Mouse (Mus musculus) liver, embryonic 16.5 days (tissue): ENCODE data around the gene Tmem117. TPM values are rescaled to one million over a fixed set of nuclear protein-coding genes. Genes with fewer than 3 reads are reported as not detected.

ENCODE experiments used
- ATAC-seq: fragments of 200-750 bp; cut with Nextera tagmentation; 2 replicates; pipeline ENCODE4 v1.8.0; 2017; ENCODE audit warnings: low read depth, mild to moderate bottlenecking, moderate number of reproducible peaks, moderate library complexity
- H3K27ac ChIP-seq: fragments of 300-500 bp; sonication (generic); 2 replicates; pipeline ENCODE4 v1.5.1; 2014; ENCODE audit warnings: mild to moderate bottlenecking, low read length
- H3K27me3 ChIP-seq: fragments of 300-500 bp; sonication (generic); 2 replicates; pipeline ENCODE4 v1.6.1; 2014; ENCODE audit warnings: low read depth, low read length, mixed read lengths; ENCODE audit not compliant: control insufficient read depth, insufficient read depth
- H3K36me3 ChIP-seq: fragments of 300-500 bp; sonication (generic); 2 replicates; pipeline ENCODE4 v1.6.1; 2014; ENCODE audit warnings: mild to moderate bottlenecking; ENCODE audit not compliant: control insufficient read depth, insufficient read depth
- H3K4me1 ChIP-seq: fragments of 300-500 bp; sonication (generic); 2 replicates; pipeline ENCODE4 v1.6.1; 2014; ENCODE audit warnings: low read depth, low read length, mixed read lengths; ENCODE audit not compliant: control insufficient read depth
- H3K4me2 ChIP-seq: fragments of 300-500 bp; sonication (generic); 2 replicates; pipeline ENCODE4 v1.6.1; 2014; ENCODE audit warnings: low read depth, low read length, mixed read lengths
- H3K4me3 ChIP-seq: fragments of 300-500 bp; sonication (generic); 2 replicates; pipeline ENCODE4 v1.5.1; 2014; ENCODE audit warnings: low read depth, mild to moderate bottlenecking, low read length
- H3K9ac ChIP-seq: fragments of 300-500 bp; sonication (generic); 2 replicates; pipeline ENCODE4 v1.6.1; 2014; ENCODE audit warnings: low read depth, low read length
- H3K9me3 ChIP-seq: fragments of 300-500 bp; sonication (generic); replicated peaks from 2 replicates; pipeline ENCODE4 v1.6.1; 2016; ENCODE audit warnings: low read length; ENCODE audit not compliant: control insufficient read depth
- WGBS: fragments of 180-500 bp; shearing (Covaris S2); extraction: QIAGEN DNeasy Blood & Tissue Kit; methylation state at CpG from one replicate; pipeline ENCODE4 v1.1.7; 2014; ENCODE audit not compliant: insufficient replicate concordance; 5-methylcytosine and 5-hydroxymethylcytosine counted together
- polyA plus RNA-seq: library from polyadenylated mRNA; unstranded; fragments of >200 nt; fragmentation: Nextera tagmentation; extraction: Ambion mirVana; gene quantifications from 2 replicates; pipeline ENCODE4 v1.2.1, GENCODE M21; 2015

Tmem117 gene
- polyA plus RNA-seq, 1 experiment from 2014 or later, result 0.19 TPM

DNA sequence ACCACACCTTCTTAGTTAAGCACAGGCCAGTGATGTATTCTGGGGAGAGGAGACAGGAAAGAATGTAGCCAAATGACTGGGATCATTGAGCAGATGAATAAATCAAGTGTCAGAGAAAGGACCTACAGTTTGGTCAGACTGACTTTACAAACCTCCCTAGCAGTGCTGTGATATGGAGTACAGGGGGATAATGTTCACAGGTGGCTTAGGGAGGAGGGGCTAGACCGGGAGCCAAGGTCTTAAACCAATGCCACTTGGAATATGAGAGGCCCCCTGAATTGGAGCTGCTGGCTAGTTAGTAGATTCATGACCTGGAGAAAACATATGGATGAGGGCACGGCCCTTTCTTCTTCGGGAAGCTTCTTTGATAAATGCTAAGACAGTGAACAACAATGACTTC is 177.0 kb downstream of the Tmem117 start:
- ATAC-seq, result no peak
- Histone ChIP-seq H3K27ac (no peak overlapping the region), H3K9ac (no peak overlapping the region), H3K4me3 (no peak overlapping the region), H3K4me1 (no peaks in the 10 kb centered on the region), H3K9me3 (no peaks in the 10 kb centered on the region), H3K27me3 (no peaks in the 10 kb centered on the region), H3K36me3 (no peaks in the 10 kb centered on the region), H3K4me2 (no peak overlapping the region)
- 65% methylated on average over 3 of the region's 3 CpGs for WGBS

DNA sequence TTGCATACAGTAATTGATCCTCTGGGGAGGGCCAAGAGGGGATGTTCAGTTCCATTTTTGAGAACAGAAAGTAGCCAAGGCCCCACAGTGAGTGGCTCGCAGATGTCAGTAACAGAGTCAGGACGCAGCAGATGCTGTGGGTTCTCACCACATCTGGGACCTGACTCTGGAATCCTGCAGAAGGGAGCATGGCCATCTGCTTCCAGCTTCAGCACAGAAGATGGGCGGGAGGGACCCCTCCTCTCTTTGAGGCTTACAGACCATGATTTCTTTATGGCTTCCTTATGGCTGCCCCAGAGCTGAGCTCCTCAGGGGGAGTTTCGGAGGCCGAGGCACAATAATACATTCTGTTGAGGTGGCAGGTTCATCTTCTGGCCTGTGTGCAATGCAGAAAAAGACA is 182.5 kb downstream of the Tmem117 start:
- no peaks in the 10 kb centered on the region for H3K36me3 ChIP-seq
- no peaks in the 10 kb centered on the region for H3K4me1 ChIP-seq
- no peak overlapping the region for H3K9ac ChIP-seq
- 53% methylated on average over 5 of the region's 5 CpGs for WGBS
- H3K27me3 ChIP-seq, result no peaks in the 10 kb centered on the region
- ATAC-seq, result no peak
- no peak overlapping the region for H3K4me2 ChIP-seq
- no peaks in the 10 kb centered on the region for H3K9me3 ChIP-seq
- H3K27ac ChIP-seq, result no peak overlapping the region
- no peak overlapping the region for H3K4me3 ChIP-seq

DNA sequence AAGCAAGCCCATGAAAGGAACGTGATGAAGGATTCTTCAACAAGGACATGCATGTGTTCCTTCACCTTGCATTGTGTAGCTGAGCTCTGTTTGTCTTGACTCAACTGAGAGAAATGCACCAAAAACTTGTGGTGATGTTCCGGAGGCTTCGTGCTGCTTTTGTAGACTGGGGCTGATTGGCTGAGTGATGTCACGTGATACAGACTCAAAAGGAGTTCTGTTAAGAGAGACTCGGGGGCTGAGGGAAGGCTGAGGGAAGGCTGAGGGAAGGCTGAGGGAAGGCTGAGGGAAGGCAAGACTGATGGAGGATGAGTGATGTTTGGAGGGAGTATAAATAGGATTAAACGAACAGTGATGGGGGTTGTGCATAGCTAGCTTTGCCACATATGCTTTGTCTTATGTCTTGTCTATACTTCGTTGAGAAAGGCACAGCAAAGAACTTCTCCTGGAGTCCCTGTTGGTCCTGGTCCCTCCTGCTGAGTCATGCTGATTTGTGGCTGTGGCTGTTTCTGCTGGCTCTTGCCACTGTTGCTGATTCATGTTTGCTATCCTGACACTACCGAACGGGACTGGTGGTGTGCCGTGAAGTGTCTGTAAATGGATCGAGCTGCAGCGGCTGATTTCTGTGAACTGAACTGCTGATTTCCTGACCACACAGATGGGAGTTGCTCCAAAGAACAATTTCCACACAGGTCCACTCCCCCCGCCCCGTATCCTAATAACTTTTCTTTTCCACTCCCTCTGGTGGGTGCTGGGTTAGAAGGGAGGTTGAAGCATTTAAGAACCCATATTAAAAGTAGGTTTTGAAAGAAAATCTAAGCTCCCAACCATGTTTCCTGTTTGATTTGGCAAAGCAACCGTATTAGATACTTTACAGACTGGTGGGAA is 185.4 kb downstream of the Tmem117 start:
- no peak overlapping the region for H3K4me2 ChIP-seq
- no peaks in the 10 kb centered on the region for H3K4me1 ChIP-seq
- no peaks in the 10 kb centered on the region for H3K36me3 ChIP-seq
- H3K27me3 ChIP-seq, result no peaks in the 10 kb centered on the region
- H3K9ac ChIP-seq, result no peak overlapping the region
- H3K9me3 ChIP-seq, result no peaks in the 10 kb centered on the region
- 67% methylated on average over 15 of the region's 15 CpGs for WGBS
- ATAC-seq, result no peak
- no peak overlapping the region for H3K27ac ChIP-seq
- no peak overlapping the region for H3K4me3 ChIP-seq

DNA sequence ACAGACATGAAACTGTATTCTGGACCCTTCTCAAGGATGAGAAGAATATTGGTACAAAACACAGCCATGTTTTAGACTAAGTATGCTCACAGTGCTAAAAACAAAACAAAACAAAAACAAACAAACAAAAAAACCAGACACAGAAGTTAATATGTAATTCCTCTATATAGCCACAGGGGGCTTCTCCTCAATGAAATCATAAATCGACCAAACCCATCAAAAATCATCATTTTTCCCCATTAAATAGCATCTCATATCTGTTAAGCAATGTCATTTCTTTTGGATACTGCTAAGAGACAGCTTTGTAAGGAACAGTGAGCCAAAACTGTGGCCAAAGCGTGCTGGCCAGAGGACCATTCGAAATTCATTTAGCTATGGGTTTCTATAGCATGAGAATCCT is 206.6 kb downstream of the Tmem117 start:
- H3K4me1 ChIP-seq, result no peaks in the 10 kb centered on the region
- WGBS, result 52% methylated on average over 3 of the region's 3 CpGs
- H3K36me3 ChIP-seq, result no peaks in the 10 kb centered on the region
- no peaks in the 10 kb centered on the region for H3K27me3 ChIP-seq
- no peak for ATAC-seq
- no peak overlapping the region for H3K9ac ChIP-seq
- H3K9me3 ChIP-seq, result no peaks in the 10 kb centered on the region
- H3K4me2 ChIP-seq, result no peak overlapping the region
- no peak overlapping the region for H3K27ac ChIP-seq
- no peak overlapping the region for H3K4me3 ChIP-seq

DNA sequence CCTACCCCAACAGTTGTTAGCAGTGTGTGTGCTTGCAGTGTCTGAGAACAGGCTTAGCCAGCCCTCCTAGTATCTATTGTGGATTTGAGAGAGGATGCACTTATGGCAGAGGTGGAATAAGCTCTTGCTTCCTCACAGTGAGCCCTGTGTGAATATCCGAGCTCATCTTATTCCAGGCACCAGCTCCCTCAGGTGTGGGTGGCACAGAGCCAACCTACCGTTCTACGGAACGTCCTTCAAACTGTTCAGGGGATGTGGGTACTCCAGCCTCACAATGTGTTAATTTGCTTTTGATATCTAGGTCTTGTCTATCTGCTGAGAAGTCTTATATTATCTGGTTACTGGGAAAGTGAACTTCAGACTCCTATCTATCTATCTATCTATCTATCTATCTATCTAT is 209.6 kb downstream of the Tmem117 start:
- Histone ChIP-seq H3K27ac (no peak overlapping the region), H3K4me1 (no peaks in the 10 kb centered on the region), H3K27me3 (no peaks in the 10 kb centered on the region), H3K4me3 (no peak overlapping the region), H3K36me3 (no peaks in the 10 kb centered on the region), H3K9me3 (no peaks in the 10 kb centered on the region), H3K9ac (no peak overlapping the region), H3K4me2 (no peak overlapping the region)
- ATAC-seq, result no peak
- WGBS, result 70% methylated on average over 4 of the region's 4 CpGs

DNA sequence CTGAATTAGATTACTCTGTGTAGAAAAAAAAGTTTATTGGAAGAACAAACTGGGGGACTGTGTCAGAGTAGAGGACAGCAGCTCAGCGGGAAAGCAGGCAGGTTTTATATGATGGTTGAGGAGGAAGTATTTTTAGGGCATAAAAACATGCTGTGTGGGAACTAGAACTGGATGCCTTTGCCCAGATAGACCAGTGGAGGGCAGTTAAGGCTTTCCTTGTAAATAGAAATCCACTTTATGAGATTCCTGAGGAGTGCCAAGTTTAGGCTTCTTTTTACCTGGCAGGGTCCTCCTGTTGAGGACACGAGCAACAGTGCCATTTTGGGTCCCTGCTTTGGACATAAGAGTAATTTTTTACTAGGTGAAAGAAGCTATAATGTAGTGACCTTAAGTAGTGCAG is 218.5 kb downstream of the Tmem117 start:
- H3K27me3 ChIP-seq, result no peaks in the 10 kb centered on the region
- no peak for ATAC-seq
- no peaks in the 10 kb centered on the region for H3K4me1 ChIP-seq
- H3K9ac ChIP-seq, result no peak overlapping the region
- 43% methylated on average over 2 of the region's 2 CpGs for WGBS
- H3K27ac ChIP-seq, result no peak overlapping the region
- no peaks in the 10 kb centered on the region for H3K36me3 ChIP-seq
- no peak overlapping the region for H3K4me2 ChIP-seq
- H3K4me3 ChIP-seq, result no peak overlapping the region
- H3K9me3 ChIP-seq, result no peaks in the 10 kb centered on the region; the same call in 1 of the 2 replicates

DNA sequence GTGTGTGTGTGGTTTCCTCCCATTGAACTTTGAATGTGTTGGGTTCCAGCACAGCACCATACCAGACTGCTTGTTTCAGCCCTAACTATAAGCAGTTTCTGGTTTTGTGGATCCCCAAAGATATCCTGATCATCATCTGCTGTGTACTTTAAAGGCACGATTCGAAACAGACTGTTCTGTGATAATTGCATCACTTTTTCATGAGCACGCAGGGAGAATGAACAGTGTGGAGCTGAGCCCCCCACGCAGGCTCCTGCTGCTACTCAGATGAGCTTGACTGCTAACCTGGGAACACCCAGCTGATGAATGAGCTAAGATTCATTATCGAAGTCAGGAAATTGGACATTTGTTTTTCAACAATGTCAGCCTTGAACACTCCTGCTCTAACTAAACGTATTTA is 230.6 kb downstream of the Tmem117 start:
- Histone ChIP-seq H3K4me2 (no peak overlapping the region), H3K27me3 (no peaks in the 10 kb centered on the region), H3K4me1 (no peaks in the 10 kb centered on the region), H3K4me3 (no peak overlapping the region), H3K9ac (no peak overlapping the region), H3K27ac (no peak overlapping the region), H3K9me3 (no peaks in the 10 kb centered on the region), H3K36me3 (no peaks in the 10 kb centered on the region)
- no peak for ATAC-seq
- 56% methylated on average over 6 of the region's 6 CpGs for WGBS

DNA sequence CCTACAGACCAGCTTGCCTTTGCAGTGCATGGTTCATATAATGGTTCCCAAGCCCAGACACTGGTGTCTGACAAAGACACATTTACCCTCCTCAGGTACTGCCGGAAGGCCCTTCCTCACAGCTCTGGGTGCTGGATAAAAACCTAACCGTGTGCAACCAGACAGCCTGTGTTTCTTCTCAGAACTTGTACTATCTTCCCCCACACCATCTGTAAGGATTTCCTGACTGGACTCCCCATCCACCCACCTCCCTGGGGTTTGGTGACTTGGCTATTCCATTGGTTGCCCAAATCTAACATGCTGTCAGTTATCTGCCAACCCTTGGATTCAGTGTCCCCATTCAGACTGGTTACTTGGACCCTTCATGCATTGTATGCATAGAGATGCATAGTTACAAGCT is 232.1 kb downstream of the Tmem117 start:
- no peak overlapping the region for H3K9ac ChIP-seq
- no peaks in the 10 kb centered on the region for H3K36me3 ChIP-seq
- H3K27ac ChIP-seq, result no peak overlapping the region
- no peaks in the 10 kb centered on the region for H3K4me1 ChIP-seq
- no peaks in the 10 kb centered on the region for H3K9me3 ChIP-seq
- H3K4me3 ChIP-seq, result no peak overlapping the region
- 64% methylated on average over 2 of the region's 2 CpGs for WGBS
- H3K27me3 ChIP-seq, result no peaks in the 10 kb centered on the region
- H3K4me2 ChIP-seq, result no peak overlapping the region
- no peak for ATAC-seq

DNA sequence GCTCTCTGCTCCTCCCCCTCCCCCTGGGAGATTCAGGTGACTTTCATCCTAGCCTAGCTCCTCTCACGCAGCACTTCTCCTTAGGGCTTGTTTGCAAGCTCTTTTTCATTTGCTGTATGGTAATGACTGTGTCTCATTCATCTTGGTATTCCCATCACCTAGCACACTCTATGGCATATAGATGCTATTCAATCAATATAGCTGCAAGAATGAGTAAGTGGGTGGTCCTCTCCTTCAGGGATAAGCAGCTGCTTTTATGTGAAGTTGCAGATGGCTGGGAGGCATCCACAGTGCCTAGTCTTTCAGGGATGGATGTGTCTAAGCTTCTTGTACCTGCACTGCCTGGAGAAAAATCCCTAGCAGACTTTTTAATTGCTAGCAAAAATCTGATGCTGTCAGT is 235.1 kb downstream of the Tmem117 start:
- Histone ChIP-seq H3K27me3 (no peaks in the 10 kb centered on the region), H3K36me3 (no peaks in the 10 kb centered on the region), H3K9ac (no peak overlapping the region), H3K9me3 (no peaks in the 10 kb centered on the region), H3K4me1 (no peaks in the 10 kb centered on the region), H3K27ac (no peak overlapping the region), H3K4me2 (no peak overlapping the region), H3K4me3 (no peak overlapping the region)
- 41% methylated on average over 1 of the region's 1 CpGs for WGBS
- ATAC-seq, result no peak
